Mouse (Mus musculus) liver, embryonic 14.5 days (tissue): ENCODE data around the gene Luzp1. TPM values are rescaled to one million over a fixed set of nuclear protein-coding genes. Genes with fewer than 3 reads are reported as not detected.

Experiments
- ATAC-seq: fragments of 200-750 bp; cut with Nextera tagmentation; 2 replicates; pipeline ENCODE4 v1.8.0; 2017; ENCODE audit warnings: moderate number of reproducible peaks, mild to moderate bottlenecking, moderate library complexity; ENCODE audit not compliant: insufficient read depth
- DNase-seq, 3 experiments: peaks; one replicate each; pipeline ENCODE4 v3.0.0-alpha.2; 2012 to 2013; ENCODE audit warnings: low read depth in 3 of 3, low spot score in 3 of 3
- H3K27ac ChIP-seq: fragments of 300-500 bp; sonication (generic); 2 replicates; pipeline ENCODE4 v1.5.1; 2014; ENCODE audit warnings: moderate library complexity, mild to moderate bottlenecking, control low read depth, inconsistent platforms
- H3K27me3 ChIP-seq: fragments of 300-500 bp; sonication (generic); 2 replicates; pipeline ENCODE4 v1.6.1; 2014; ENCODE audit warnings: mild to moderate bottlenecking, low read length, moderate library complexity; ENCODE audit not compliant: control insufficient read depth, insufficient read depth
- H3K36me3 ChIP-seq: fragments of 300-500 bp; sonication (generic); replicated peaks from 2 replicates; pipeline ENCODE4 v1.6.1; 2014; ENCODE audit warnings: low read depth; ENCODE audit not compliant: control insufficient read depth, insufficient read depth
- H3K4me1 ChIP-seq, 2 experiments: fragments of 200-500 bp in 1 of 2; fragments of 300-500 bp in 1 of 2; sonication (generic) in 1 of 2; replicated peaks; 2 replicates each; pipeline ENCODE4 v1.6.1; 2012 to 2014; ENCODE audit warnings: antibody characterized with exemption in 1 of 2, inconsistent platforms in 1 of 2, low read length in 1 of 2; ENCODE audit not compliant: control insufficient read depth in 2 of 2, insufficient read depth in 2 of 2
- H3K4me2 ChIP-seq: fragments of 300-500 bp; sonication (generic); 2 replicates; pipeline ENCODE4 v1.6.1; 2014; ENCODE audit warnings: low read depth, mild to moderate bottlenecking, control low read depth, moderate library complexity
- H3K4me3 ChIP-seq, 2 experiments: fragments of 200-500 bp in 1 of 2; fragments of 300-500 bp in 1 of 2; sonication (generic) in 1 of 2; 2 replicates each; pipeline ENCODE4 v1.5.1; 2012 to 2014; ENCODE audit warnings: low read depth in 2 of 2, low read length in 2 of 2, mild to moderate bottlenecking in 2 of 2, control low read depth in 1 of 2, inconsistent platforms in 1 of 2, moderate library complexity in 1 of 2; ENCODE audit not compliant: insufficient read depth in 1 of 2
- H3K9ac ChIP-seq: fragments of 300-500 bp; sonication (generic); replicated peaks from 2 replicates; pipeline ENCODE4 v1.6.1; 2014; ENCODE audit warnings: mild to moderate bottlenecking, control low read depth, moderate library complexity
- H3K9me3 ChIP-seq: fragments of 300-500 bp; sonication (generic); 2 replicates; pipeline ENCODE4 v1.6.1; 2016; ENCODE audit warnings: low read length, mixed read lengths; ENCODE audit not compliant: control insufficient read depth
- CTCF ChIP-seq: IDR thresholded peaks from 2 replicates; pipeline ENCODE4 v1.5.1; 2016; ENCODE audit warnings: antibody characterized with exemption, low read depth, control low read depth
- EP300 ChIP-seq: IDR thresholded peaks from 2 replicates; pipeline ENCODE4 v1.6.1; 2016; ENCODE audit warnings: antibody characterized with exemption, low read depth
- WGBS: fragments of 180-500 bp; shearing (Covaris S2); extraction: QIAGEN DNeasy Blood & Tissue Kit; methylation state at CpG from one replicate; pipeline ENCODE4 v1.1.7; 2014; ENCODE audit not compliant: insufficient replicate concordance; 5-methylcytosine and 5-hydroxymethylcytosine counted together
- polyA plus RNA-seq, 2 experiments: library from polyadenylated mRNA; depleted of rRNA in 1 of 2; stranded (reverse) in 1 of 2; unstranded in 1 of 2; fragments of >200 nt; fragmentation: Nextera tagmentation in 1 of 2; extraction: Ambion mirVana in 1 of 2; gene quantifications; 2 replicates each; pipeline versions ENCODE4 v1.2.1 to v1.2.3; 2012 to 2014

The Luzp1 gene
- polyA plus RNA-seq, 2 experiments = 1.8 to 8.2 TPM

DNA sequence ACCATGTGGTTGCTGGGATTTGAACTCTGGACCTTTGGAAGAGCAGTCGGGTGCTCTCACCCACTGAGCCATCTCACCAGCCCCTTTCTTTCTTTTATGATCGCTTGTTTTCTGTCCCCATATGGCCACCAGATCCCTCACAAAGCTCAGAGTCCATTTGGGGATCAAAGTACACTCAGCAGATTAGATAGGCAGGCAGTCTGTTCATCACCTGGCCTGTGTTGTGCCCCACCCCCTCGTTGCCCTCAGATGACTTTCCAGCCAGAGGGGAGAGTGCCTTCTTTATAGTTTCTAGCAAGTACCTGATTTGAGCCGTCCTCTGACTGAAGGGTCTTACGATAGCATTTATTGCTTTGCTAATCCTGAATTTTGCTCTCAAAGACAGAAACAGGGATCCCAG lies 16.8 kb upstream of the Luzp1 start:
- H3K27ac ChIP-seq = no peak overlapping the region
- ATAC-seq = peak; percentile 23; the same call in 1 of the 2 replicates

GRCm38 (mm10) chr4:136454850-136455260 lies 14.7 kb upstream of the Luzp1 start:
- no peak overlapping the region for H3K27ac ChIP-seq
- DNase-seq = peak in 1 of 3 experiments; percentile 45
- 6% methylated on average over 10 of the region's 10 CpGs for WGBS
- no peak overlapping the region; the same call in 1 of the 2 replicates for H3K9ac ChIP-seq
- ATAC-seq = no peak
- peak overlapping the region; percentile 54 for H3K4me2 ChIP-seq
- no peaks in the 10 kb centered on the region for H3K36me3 ChIP-seq
- H3K4me3 ChIP-seq = peak overlapping the region; percentile 16 to 51; a peak in 3 of 4 replicates
- TF ChIP-seq EP300 (no peak), CTCF (peak; percentile 91)
- peaks cover 0 to 5% of the 10 kb centered on the region in 2 experiments; a peak in 1 of 4 replicates for H3K4me1 ChIP-seq
- no peaks in the 10 kb centered on the region for H3K27me3 ChIP-seq
- no peaks in the 10 kb centered on the region for H3K9me3 ChIP-seq

More for the DNA sequence above, 16.8 kb upstream of the Luzp1 start:
- 34% methylated on average over 5 of the region's 5 CpGs for WGBS
- Histone ChIP-seq H3K9ac (no peak overlapping the region), H3K4me1 (peaks cover 0 to 5% of the 10 kb centered on the region in 2 experiments; a peak in 1 of 4 replicates), H3K4me3 (no peak overlapping the region), H3K27me3 (no peaks in the 10 kb centered on the region), H3K4me2 (no peak overlapping the region), H3K36me3 (no peaks in the 10 kb centered on the region), H3K9me3 (no peaks in the 10 kb centered on the region)
- no peak for TF ChIP-seq CTCF
- TF ChIP-seq EP300 = no peak
- DNase-seq = no peak

GRCm38 (mm10) chr4:136456516-136457218 lies 12.9 kb upstream of the Luzp1 start:
- Histone ChIP-seq H3K4me1 (peaks cover 0 to 7% of the 10 kb centered on the region in 2 experiments; a peak in 2 of 4 replicates), H3K4me2 (no peak overlapping the region), H3K36me3 (no peaks in the 10 kb centered on the region), H3K4me3 (no peak overlapping the region), H3K27me3 (peaks cover 8% of the 10 kb centered on the region), H3K9me3 (no peaks in the 10 kb centered on the region), H3K27ac (no peak overlapping the region), H3K9ac (no peak overlapping the region)
- ATAC-seq (no peak), DNase-seq (no peak)
- TF ChIP-seq EP300 (no peak), CTCF (no peak)
- WGBS = 72% methylated on average over 6 of the region's 6 CpGs

DNA sequence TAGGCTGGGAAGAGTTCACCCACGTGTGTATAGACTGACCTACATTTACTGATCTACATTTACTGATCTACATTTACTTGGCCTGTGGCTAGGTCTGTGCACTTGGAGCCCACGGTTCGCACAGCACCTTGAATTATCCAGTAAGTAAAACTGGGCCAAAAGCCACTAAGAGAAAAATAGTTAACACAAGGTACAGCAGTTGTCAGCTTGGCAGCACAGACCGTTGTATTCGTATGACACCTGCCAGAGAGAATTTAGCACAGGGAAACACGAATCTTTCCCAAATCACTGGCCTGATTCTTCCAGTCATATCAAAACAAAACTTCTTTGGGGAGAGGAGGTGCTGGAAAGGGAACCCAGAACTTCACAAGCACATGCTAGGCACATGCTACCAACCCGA lies 11.3 kb upstream of the Luzp1 start:
- DNase-seq (no peak), ATAC-seq (no peak)
- no peak overlapping the region for H3K27ac ChIP-seq
- H3K9ac ChIP-seq = no peak overlapping the region
- H3K27me3 ChIP-seq = peaks cover 23% of the 10 kb centered on the region
- no peak for TF ChIP-seq CTCF
- no peak for TF ChIP-seq EP300
- peaks cover 0 to 9% of the 10 kb centered on the region in 2 experiments; a peak in 2 of 4 replicates for H3K4me1 ChIP-seq
- H3K4me3 ChIP-seq = no peak overlapping the region
- H3K36me3 ChIP-seq = no peaks in the 10 kb centered on the region
- H3K4me2 ChIP-seq = no peak overlapping the region
- H3K9me3 ChIP-seq = no peaks in the 10 kb centered on the region
- 59% methylated on average over 7 of the region's 7 CpGs for WGBS

DNA sequence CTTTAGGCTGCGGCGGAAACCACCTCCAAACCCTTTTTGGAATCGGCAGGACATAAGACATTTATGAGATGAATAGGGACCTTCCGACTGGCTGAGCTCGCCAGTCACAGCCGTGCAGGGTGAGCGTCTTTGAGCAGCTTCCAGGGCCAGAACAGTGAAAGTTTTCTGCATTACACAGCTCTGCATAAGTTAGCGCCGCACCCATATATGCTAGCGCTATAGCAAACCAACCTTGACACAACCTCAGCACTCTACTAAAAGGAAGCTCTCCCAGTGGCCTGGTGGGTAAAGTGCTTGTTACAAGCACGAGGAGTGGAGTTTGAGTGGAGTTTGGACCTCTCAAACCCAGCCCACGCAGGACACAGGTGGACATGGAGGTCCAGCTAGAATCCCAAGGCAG lies 10.4 kb upstream of the Luzp1 start:
- H3K9me3 ChIP-seq = no peaks in the 10 kb centered on the region
- H3K9ac ChIP-seq = no peak overlapping the region
- H3K4me3 ChIP-seq = no peak overlapping the region
- no peak overlapping the region for H3K4me2 ChIP-seq
- WGBS = 73% methylated on average over 12 of the region's 12 CpGs
- peaks cover 31% of the 10 kb centered on the region for H3K27me3 ChIP-seq
- no peak for TF ChIP-seq EP300
- no peak for TF ChIP-seq CTCF
- H3K4me1 ChIP-seq = peaks cover 0 to 10% of the 10 kb centered on the region in 2 experiments; a peak in 2 of 4 replicates
- H3K36me3 ChIP-seq = no peaks in the 10 kb centered on the region
- DNase-seq (no peak), ATAC-seq (no peak)
- no peak overlapping the region for H3K27ac ChIP-seq
